Mouse (Mus musculus) limb, embryonic 14.5 days (tissue): Measurements from ENCODE around the gene Clptm1. TPM values are rescaled to one million over a fixed set of nuclear protein-coding genes. Genes with fewer than 3 reads are reported as not detected.

Source experiments
- ATAC-seq: fragments of 200-750 bp; cut with Nextera tagmentation; 2 replicates; pipeline ENCODE4 v1.8.0; 2017; ENCODE audit warnings: low read depth, moderate number of reproducible peaks, moderate TSS enrichment; ENCODE audit not compliant: low FRiP score
- DNase-seq: peaks from one replicate; pipeline ENCODE4 v3.0.0-alpha.2; 2015; ENCODE audit warnings: low spot score
- H3K27ac ChIP-seq: fragments of 300-500 bp; sonication (generic); replicated peaks from 2 replicates; pipeline ENCODE4 v1.5.1; 2014; ENCODE audit warnings: low read depth, mild to moderate bottlenecking, low read length, moderate library complexity, mixed read lengths
- H3K27me3 ChIP-seq: fragments of 300-500 bp; sonication (generic); 2 replicates; pipeline ENCODE4 v1.6.1; 2014; ENCODE audit warnings: low read length, mixed read lengths; ENCODE audit not compliant: control insufficient read depth, insufficient read depth
- H3K36me3 ChIP-seq: fragments of 300-500 bp; sonication (generic); 2 replicates; pipeline ENCODE4 v1.6.1; 2014; ENCODE audit warnings: mild to moderate bottlenecking, low read length, moderate library complexity, mixed read lengths; ENCODE audit not compliant: control insufficient read depth, insufficient read depth
- H3K4me1 ChIP-seq: fragments of 300-500 bp; sonication (generic); 2 replicates; pipeline ENCODE4 v1.6.1; 2014; ENCODE audit warnings: antibody characterized with exemption, low read length, mixed read lengths; ENCODE audit not compliant: control insufficient read depth, insufficient read depth
- H3K4me2 ChIP-seq: fragments of 300-500 bp; sonication (generic); replicated peaks from 2 replicates; pipeline ENCODE4 v1.6.1; 2014; ENCODE audit warnings: low read depth, mild to moderate bottlenecking, low read length, moderate library complexity; ENCODE audit not compliant: severe bottlenecking
- H3K4me3 ChIP-seq: fragments of 300-500 bp; sonication (generic); replicated peaks from 2 replicates; pipeline ENCODE4 v1.5.1; 2014; ENCODE audit warnings: low read length
- H3K9ac ChIP-seq: fragments of 300-500 bp; sonication (generic); 2 replicates; pipeline ENCODE4 v1.6.1; 2014; ENCODE audit warnings: mild to moderate bottlenecking, low read depth, low read length, moderate library complexity; ENCODE audit not compliant: severe bottlenecking
- H3K9me3 ChIP-seq: fragments of 300-500 bp; sonication (generic); 2 replicates; pipeline ENCODE4 v1.6.1; 2016; ENCODE audit warnings: low read length; ENCODE audit not compliant: control insufficient read depth
- POLR2A ChIP-seq: fragments of 200-500 bp; IDR thresholded peaks from 2 replicates; pipeline ENCODE4 v1.8.0; 2012; ENCODE audit warnings: inconsistent platforms, mild to moderate bottlenecking, moderate library complexity, borderline replicate concordance; ENCODE audit not compliant: insufficient read depth, insufficient read length; ENCODE audit errors: extremely low read depth
- WGBS: fragments of 180-500 bp; shearing (Covaris S2); extraction: QIAGEN DNeasy Blood & Tissue Kit; methylation state at CpG from one replicate; pipeline ENCODE4 v1.1.7; 2014; 5-methylcytosine and 5-hydroxymethylcytosine counted together
- polyA plus RNA-seq, 2 experiments: library from polyadenylated mRNA; depleted of rRNA in 1 of 2; stranded (reverse) in 1 of 2; unstranded in 1 of 2; fragments of >200 nt; fragmentation: Nextera tagmentation in 1 of 2; extraction: Ambion mirVana in 1 of 2; gene quantifications; 2 replicates each; pipeline versions ENCODE4 v1.2.1 to v1.2.3; 2012 to 2014

The Clptm1 gene
- polyA plus RNA-seq, 2 experiments: 68.8 to 90.2 TPM

DNA sequence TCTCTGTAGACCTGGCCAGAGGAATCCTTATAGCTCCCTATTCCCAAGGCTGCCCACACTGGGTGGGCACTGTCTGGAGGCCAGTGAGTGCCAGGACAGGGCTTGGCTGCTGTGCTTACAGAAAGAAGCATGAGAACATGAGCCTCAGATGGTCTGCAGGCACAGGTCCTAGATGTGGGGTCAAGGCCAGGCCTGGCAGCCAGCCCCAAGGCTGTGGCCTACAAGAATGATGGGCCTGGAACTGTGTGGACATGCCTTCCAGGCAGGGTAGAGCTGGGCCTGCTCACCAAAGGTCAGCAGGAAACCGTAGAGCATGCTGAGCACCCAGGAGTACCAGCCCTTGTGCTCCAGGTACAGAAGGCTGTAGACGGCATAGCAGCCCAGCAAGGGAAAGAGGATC, 30.2 kb downstream of the Clptm1 start:
- ATAC-seq (no peak), DNase-seq (no peak)
- WGBS: 95% methylated on average over 2 of the region's 2 CpGs
- peaks cover 75% of the 10 kb centered on the region for H3K36me3 ChIP-seq
- H3K9me3 ChIP-seq: no peaks in the 10 kb centered on the region
- H3K27me3 ChIP-seq: no peaks in the 10 kb centered on the region
- no peak overlapping the region for H3K4me3 ChIP-seq
- no peak for TF ChIP-seq POLR2A
- H3K9ac ChIP-seq: no peak overlapping the region
- H3K27ac ChIP-seq: no peak overlapping the region
- H3K4me1 ChIP-seq: no peaks in the 10 kb centered on the region
- no peak overlapping the region for H3K4me2 ChIP-seq

DNA sequence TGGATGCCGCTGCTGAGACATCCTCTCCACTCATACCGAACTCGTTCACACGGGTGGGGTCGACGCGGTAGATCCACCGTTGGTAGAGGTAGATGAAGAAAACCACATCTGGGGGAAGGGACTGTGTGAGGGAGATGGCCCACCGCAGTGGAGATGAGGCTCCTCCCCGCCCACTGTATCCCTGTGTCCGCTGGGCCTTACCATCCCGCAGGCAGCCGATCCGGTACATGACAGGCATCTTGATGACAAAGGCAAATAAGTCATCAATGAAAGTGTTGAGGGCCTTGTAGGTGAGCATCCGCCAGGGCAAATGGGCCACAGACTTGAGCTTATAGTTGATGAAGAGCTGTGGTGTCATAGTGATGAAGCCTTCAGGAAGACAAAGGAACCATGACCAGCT, 31.0 kb downstream of the Clptm1 start:
- H3K4me3 ChIP-seq: no peak overlapping the region
- no peaks in the 10 kb centered on the region for H3K27me3 ChIP-seq
- no peak overlapping the region for H3K27ac ChIP-seq
- 95% methylated on average over 15 of the region's 15 CpGs for WGBS
- H3K4me2 ChIP-seq: no peak overlapping the region
- H3K36me3 ChIP-seq: peaks cover 68% of the 10 kb centered on the region
- no peak for TF ChIP-seq POLR2A
- ATAC-seq (no peak), DNase-seq (no peak)
- no peaks in the 10 kb centered on the region for H3K9me3 ChIP-seq
- H3K4me1 ChIP-seq: no peaks in the 10 kb centered on the region
- no peak overlapping the region for H3K9ac ChIP-seq

DNA sequence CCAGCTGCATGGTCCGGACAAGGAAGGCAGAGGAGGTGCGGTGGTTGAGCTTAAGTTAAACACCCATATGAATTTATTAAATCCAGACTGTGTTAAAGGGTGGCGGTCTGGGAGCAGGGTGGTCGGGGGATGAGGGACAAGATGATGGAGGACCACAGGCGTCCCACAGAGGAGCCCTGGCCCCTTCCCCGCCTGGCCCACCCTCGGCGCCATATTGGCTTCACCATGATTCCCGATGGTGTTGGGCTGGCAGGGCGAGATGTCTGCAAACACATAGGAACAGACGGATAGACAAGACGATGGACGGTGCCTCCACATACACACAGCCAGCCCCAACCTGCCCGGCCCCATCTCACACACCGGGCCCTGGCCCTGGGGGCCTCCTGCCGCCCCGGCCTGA, 31.6 kb downstream of the Clptm1 start:
- Histone ChIP-seq H3K9me3 (no peaks in the 10 kb centered on the region), H3K4me1 (no peaks in the 10 kb centered on the region), H3K27me3 (no peaks in the 10 kb centered on the region), H3K4me3 (no peak overlapping the region), H3K27ac (no peak overlapping the region), H3K36me3 (peaks cover 62% of the 10 kb centered on the region), H3K4me2 (no peak overlapping the region), H3K9ac (no peak overlapping the region)
- no peak for TF ChIP-seq POLR2A
- 92% methylated on average over 17 of the region's 17 CpGs for WGBS
- ATAC-seq: no peak
- no peak for DNase-seq

DNA sequence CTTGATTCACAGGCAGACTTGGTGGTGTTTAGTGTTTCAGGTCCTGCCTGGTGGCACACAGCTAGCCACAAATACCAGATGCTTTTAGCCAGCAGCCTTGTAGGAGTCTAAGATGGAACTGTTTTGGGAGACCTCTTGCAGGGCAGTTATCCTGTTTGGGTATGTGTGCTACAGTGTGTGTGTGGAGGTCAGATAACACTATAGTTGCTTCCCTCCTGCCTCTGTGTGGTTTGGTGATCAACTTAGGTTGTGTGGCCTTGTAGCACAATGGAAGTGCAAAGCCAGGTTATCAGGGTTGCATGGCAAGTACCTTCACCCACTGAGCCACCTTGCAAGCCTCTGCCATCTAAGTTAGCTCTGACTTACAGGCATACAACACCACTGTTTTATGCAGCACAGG, 32.1 kb downstream of the Clptm1 start:
- ATAC-seq: no peak
- TF ChIP-seq POLR2A: no peak

DNA sequence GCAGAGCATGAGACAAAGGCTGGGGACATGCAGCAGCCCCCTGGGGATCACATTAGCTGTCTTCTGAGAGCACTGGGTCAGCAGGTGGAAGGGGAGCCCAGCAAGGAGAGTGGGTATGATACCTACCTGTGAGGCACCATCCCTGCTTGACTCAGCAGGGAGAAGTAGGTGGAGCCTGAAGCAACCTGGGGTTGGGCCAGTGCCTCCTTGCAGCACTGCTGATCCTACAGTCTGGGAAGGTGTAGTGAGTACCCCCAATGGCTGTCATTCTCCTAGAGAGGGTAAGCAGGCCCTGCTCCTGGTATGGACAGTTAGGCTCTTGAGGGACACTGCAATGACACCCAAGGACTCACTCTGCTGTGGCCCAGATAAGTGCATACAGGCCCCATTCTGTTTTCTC, 32.6 kb downstream of the Clptm1 start:
- DNase-seq (no peak), ATAC-seq (no peak)
- Histone ChIP-seq H3K4me3 (no peak overlapping the region), H3K36me3 (peaks cover 52% of the 10 kb centered on the region), H3K4me2 (no peak overlapping the region), H3K9ac (no peak overlapping the region), H3K27me3 (no peaks in the 10 kb centered on the region), H3K27ac (no peak overlapping the region), H3K9me3 (no peaks in the 10 kb centered on the region), H3K4me1 (no peaks in the 10 kb centered on the region)
- TF ChIP-seq POLR2A: no peak

More for the DNA sequence above, 32.1 kb downstream of the Clptm1 start:
- peaks cover 57% of the 10 kb centered on the region for H3K36me3 ChIP-seq
- H3K27me3 ChIP-seq: no peaks in the 10 kb centered on the region
- no peak for DNase-seq
- no peaks in the 10 kb centered on the region for H3K4me1 ChIP-seq
- H3K4me2 ChIP-seq: no peak overlapping the region
- no peak overlapping the region for H3K4me3 ChIP-seq
- no peaks in the 10 kb centered on the region for H3K9me3 ChIP-seq
- H3K27ac ChIP-seq: no peak overlapping the region
- no peak overlapping the region for H3K9ac ChIP-seq

DNA sequence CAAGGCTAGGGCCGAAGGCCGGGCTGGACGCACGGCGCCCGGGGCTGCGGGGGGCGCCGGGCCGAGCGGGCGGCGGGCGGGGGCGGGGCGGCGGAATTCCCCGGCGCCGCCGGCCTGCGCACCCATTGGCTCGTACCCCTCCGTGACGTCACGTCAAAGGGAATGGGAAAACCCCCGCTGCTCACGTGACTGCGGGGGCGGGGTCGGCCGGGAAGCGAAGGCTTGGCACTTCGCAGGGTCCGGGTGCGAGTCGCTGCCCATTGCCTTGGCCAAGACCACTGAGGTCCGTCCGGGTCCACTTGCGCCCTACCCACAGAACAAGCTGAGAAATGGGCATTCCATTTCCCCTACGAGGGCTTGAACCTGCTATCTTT, 35.5 kb downstream of the Clptm1 start, which contains the start of gene Relb:
Gene Relb, minus strand, starts transcription at position 78 of the 374 bp plus-strand sequence.
- no peaks in the 10 kb centered on the region for H3K4me1 ChIP-seq
- peaks cover 23% of the 10 kb centered on the region for H3K36me3 ChIP-seq
- H3K9ac ChIP-seq: peak within 1 kb of the TSS; percentile 59
- peak; percentile 81 for DNase-seq
- peak; percentile 77 for ATAC-seq
- no peak for TF ChIP-seq POLR2A
- H3K4me2 ChIP-seq: peak within 1 kb of the TSS; percentile 93
- peak within 1 kb of the TSS; percentile 79 for H3K27ac ChIP-seq
- under 1% methylated on average over 37 of the region's 41 CpGs for WGBS
- H3K9me3 ChIP-seq: no peaks in the 10 kb centered on the region
- H3K4me3 ChIP-seq: peak within 1 kb of the TSS; percentile 75
- no peaks in the 10 kb centered on the region for H3K27me3 ChIP-seq
